Mouse (Mus musculus) hindbrain, embryonic 11.5 days (tissue): ENCODE measurements at regions not wholly inside any gene's neighbourhood (a gene's known extent, or its start where the extent isn't known, plus 50 kb on each side); places are given as distances from the start of the nearest gene placed in this dataset.

Experiments
- ATAC-seq: fragments of 200-750 bp; cut with Nextera tagmentation; 2 replicates; pipeline ENCODE4 v1.8.0; 2017; ENCODE audit warnings: mild to moderate bottlenecking, moderate TSS enrichment, moderate library complexity; ENCODE audit not compliant: low FRiP score
- DNase-seq: peaks from one replicate; pipeline ENCODE4 v3.0.0-alpha.2; 2015; ENCODE audit warnings: low spot score
- H3K27ac ChIP-seq: fragments of 300-500 bp; sonication (generic); 2 replicates; pipeline ENCODE4 v1.5.1; 2014; ENCODE audit warnings: mild to moderate bottlenecking, low read depth, low read length
- H3K27me3 ChIP-seq: fragments of 300-500 bp; sonication (generic); 2 replicates; pipeline ENCODE4 v1.6.1; 2014; ENCODE audit warnings: mild to moderate bottlenecking, low read length, moderate library complexity, mixed read lengths; ENCODE audit not compliant: control insufficient read depth, insufficient read depth
- H3K36me3 ChIP-seq: fragments of 300-500 bp; sonication (generic); 2 replicates; pipeline ENCODE4 v1.6.1; 2014; ENCODE audit warnings: mild to moderate bottlenecking, low read length, moderate library complexity, mixed read lengths; ENCODE audit not compliant: control insufficient read depth, insufficient read depth
- H3K4me1 ChIP-seq: fragments of 300-500 bp; sonication (generic); replicated peaks from 2 replicates; pipeline ENCODE4 v1.6.1; 2014; ENCODE audit warnings: low read length, mixed read lengths; ENCODE audit not compliant: control insufficient read depth, insufficient read depth
- H3K4me2 ChIP-seq: fragments of 300-500 bp; sonication (generic); replicated peaks from 2 replicates; pipeline ENCODE4 v1.6.1; 2014; ENCODE audit warnings: mild to moderate bottlenecking, low read depth, low read length
- H3K4me3 ChIP-seq: fragments of 300-500 bp; sonication (generic); 2 replicates; pipeline ENCODE4 v1.5.1; 2014; ENCODE audit warnings: low read depth, low read length
- H3K9ac ChIP-seq: fragments of 300-500 bp; sonication (generic); 2 replicates; pipeline ENCODE4 v1.6.1; 2014; ENCODE audit warnings: low read depth, low read length
- H3K9me3 ChIP-seq: fragments of 300-500 bp; sonication (generic); 2 replicates; pipeline ENCODE4 v1.6.1; 2016; ENCODE audit warnings: low read length; ENCODE audit not compliant: control insufficient read depth
- WGBS: fragments of 180-500 bp; shearing (Covaris S2); extraction: QIAGEN DNeasy Blood & Tissue Kit; methylation state at CpG from one replicate; pipeline ENCODE4 v1.1.7; 2014; 5-methylcytosine and 5-hydroxymethylcytosine counted together

DNA sequence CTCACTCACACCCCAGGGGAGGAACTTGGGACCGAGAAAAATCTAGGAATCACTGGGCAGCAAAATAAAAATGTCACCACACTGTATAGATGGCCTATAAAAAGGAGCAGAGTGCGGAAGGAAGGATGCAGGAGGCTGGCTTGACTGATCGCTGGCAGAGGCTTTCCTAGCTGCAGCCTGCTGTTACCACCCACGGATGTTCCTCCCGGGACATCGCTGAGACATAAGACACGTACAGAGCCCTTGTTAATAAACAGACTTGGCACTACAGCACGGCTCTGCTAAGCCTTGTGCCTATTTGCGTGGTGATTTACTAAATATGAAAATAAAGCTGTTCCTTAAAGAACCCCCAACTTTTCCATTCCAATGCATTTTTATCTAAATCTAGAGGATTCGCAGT, 110.8 kb downstream of the Erv3 start:
- Histone ChIP-seq H3K4me2 (no peak overlapping the region), H3K27ac (no peak overlapping the region), H3K9ac (no peak overlapping the region), H3K27me3 (no peaks in the 10 kb centered on the region), H3K4me3 (no peak overlapping the region), H3K4me1 (no peaks in the 10 kb centered on the region), H3K36me3 (no peaks in the 10 kb centered on the region), H3K9me3 (no peaks in the 10 kb centered on the region)
- no peak for ATAC-seq
- 41% methylated on average over 10 of the region's 10 CpGs for WGBS
- no peak for DNase-seq

DNA sequence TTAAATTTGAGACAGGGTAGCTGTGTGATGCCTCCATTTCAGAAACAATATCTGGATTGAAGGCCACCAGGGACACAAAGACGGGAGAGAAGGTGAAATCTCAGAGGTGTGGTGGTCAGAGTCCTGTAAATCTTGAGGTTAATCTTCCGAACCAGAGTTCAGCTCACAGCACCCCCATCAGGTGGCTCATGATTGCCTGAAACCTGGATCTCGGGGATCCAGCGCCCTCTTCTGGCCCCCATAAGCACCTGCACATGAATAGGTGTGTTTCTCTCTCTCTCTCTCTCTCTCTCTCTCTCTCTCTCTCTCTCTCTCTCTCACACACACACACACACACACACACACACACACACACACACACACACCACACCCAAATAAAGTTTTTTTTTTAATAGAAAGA, 111.8 kb downstream of the Erv3 start:
- DNase-seq (no peak), ATAC-seq (no peak)
- Histone ChIP-seq H3K27me3 (no peaks in the 10 kb centered on the region), H3K9me3 (no peaks in the 10 kb centered on the region), H3K4me3 (no peak overlapping the region), H3K4me1 (no peaks in the 10 kb centered on the region), H3K36me3 (no peaks in the 10 kb centered on the region), H3K9ac (no peak overlapping the region), H3K27ac (no peak overlapping the region), H3K4me2 (no peak overlapping the region)
- 79% methylated on average over 4 of the region's 4 CpGs for WGBS

DNA sequence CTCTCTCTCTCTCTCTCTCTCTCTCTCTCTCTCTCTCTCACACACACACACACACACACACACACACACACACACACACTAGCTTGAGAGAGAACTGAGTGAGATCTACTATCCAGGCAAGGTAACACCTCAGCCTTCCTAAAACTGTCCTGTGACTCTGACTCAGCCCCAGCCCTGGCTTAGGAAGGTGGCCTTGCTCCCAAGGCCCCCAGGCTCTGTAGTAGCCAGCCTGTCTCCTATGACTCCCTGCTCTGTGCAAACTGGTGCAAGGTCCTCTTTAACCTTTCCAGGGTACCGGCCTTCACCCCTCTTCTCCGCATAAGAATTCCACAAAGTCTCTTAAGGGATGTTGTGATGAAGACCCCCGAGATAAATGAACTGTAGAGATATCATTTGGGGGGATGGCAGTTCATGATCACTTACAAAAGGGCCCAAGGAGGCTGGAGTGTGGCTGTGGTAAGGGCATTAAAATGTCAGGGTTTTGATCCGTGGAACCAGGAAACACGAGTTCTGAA, 114.1 kb downstream of the Erv3 start:
- Histone ChIP-seq H3K4me1 (no peaks in the 10 kb centered on the region), H3K9ac (no peak overlapping the region), H3K9me3 (no peaks in the 10 kb centered on the region), H3K27me3 (no peaks in the 10 kb centered on the region), H3K4me2 (no peak overlapping the region), H3K4me3 (no peak overlapping the region), H3K36me3 (no peaks in the 10 kb centered on the region), H3K27ac (no peak overlapping the region)
- ATAC-seq (no peak), DNase-seq (no peak)
- WGBS: 86% methylated on average over 5 of the region's 5 CpGs

DNA sequence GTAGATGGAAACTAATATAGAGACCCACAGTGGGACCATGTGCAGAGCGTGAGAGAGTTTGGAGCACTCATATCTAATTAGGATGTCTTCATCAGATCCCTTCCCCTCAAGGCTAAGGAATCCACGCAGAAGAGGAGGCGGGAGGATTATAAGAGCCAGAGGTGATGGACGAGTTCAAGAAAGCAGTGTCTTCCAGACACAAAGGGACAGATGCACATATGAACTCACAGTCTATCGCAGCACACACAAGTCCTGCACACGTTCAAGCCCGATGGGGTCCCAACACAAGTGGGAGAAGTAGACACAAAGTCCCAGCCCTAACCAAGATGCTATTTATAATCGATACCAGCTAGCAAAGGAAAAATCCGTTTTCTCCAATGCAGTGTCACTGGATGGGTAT, 114.6 kb downstream of the Erv3 start:
- Histone ChIP-seq H3K27me3 (no peaks in the 10 kb centered on the region), H3K4me3 (no peak overlapping the region), H3K9me3 (no peaks in the 10 kb centered on the region), H3K4me1 (no peaks in the 10 kb centered on the region), H3K27ac (no peak overlapping the region), H3K9ac (no peak overlapping the region), H3K36me3 (no peaks in the 10 kb centered on the region), H3K4me2 (no peak overlapping the region)
- no peak for ATAC-seq
- DNase-seq: no peak
- WGBS: 84% methylated on average over 9 of the region's 9 CpGs

DNA sequence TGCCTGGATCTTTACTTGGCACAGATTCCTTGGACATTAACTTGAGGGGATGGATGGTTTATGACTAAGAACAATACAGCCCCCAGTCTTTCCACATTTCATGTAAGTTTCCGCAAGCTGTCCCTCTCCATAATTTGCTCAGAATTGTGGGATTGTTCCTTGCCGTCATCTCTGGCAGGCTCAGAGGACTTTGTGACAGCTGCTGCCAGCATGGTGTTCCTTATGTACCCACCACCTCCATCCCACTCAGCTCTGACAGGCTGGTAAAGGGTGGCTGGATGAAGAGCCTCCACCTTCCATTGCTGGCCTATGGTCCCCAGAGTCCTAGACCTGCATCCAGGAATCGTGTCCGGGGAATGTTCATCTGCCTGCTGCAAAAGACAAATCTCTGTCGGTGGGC, 119.1 kb downstream of the Erv3 start:
- WGBS: 82% methylated on average over 5 of the region's 5 CpGs
- DNase-seq: no peak
- ATAC-seq: no peak

DNA sequence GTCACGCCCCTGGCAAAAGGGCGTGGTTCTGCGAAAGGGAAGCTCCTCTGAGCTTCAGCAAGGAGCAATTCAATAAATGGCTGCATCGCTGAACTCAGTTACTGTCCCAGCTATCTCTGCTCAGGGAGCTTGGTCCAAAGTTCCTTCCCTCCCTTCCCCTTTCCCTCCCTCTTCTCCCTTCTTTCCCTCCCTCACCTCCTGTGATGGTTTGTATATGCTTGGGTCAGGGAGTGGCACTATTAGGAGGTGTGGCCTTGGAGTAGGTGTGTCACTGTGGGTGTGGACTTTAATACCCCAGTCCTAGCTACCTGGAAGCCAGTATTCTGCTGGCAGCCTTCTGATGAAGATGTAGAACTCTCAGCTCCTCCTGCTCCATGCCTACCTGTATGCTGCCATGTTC, 120.5 kb downstream of the Erv3 start:
- ATAC-seq: no peak
- WGBS: 76% methylated on average over 4 of the region's 4 CpGs

More for the DNA sequence above, 119.1 kb downstream of the Erv3 start:
- no peaks in the 10 kb centered on the region for H3K36me3 ChIP-seq
- no peak overlapping the region for H3K4me3 ChIP-seq
- H3K9me3 ChIP-seq: no peaks in the 10 kb centered on the region
- no peaks in the 10 kb centered on the region for H3K4me1 ChIP-seq
- H3K4me2 ChIP-seq: no peak overlapping the region
- no peak overlapping the region for H3K27ac ChIP-seq
- H3K27me3 ChIP-seq: no peaks in the 10 kb centered on the region
- H3K9ac ChIP-seq: no peak overlapping the region

DNA sequence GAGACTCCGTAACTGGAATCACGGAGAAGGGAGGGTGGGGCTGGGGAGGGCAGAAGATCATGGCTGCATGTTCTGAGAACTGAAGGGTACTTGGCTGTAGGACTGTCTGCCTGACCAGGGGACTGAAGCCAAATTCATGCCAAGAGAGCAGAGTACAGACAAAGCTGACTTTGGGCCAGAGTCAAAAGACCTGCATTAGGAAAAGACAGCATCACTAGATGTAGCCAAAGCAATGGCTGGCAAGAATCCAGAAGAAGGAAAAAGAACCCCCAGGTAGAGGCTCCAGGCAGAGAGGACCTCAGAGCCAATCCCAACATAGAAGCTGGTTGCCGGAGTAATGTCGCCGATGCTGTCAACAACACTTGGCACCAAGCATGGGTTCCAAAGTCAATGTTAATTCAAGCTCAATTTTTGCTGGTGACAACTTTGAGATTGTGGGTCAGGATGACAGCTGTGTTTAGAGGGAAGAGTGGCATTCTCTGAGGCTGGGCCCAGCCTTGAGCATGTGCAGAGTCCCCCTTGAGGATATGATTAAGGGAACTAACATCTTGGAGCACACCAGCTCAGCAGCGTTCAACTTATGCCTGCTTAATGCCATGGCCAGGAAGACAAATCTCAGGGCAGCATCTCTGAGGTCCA, 124.7 kb downstream of the Erv3 start:
- Histone ChIP-seq H3K27ac (no peak overlapping the region), H3K9ac (no peak overlapping the region), H3K9me3 (no peaks in the 10 kb centered on the region), H3K27me3 (no peaks in the 10 kb centered on the region), H3K4me3 (no peak overlapping the region), H3K4me2 (no peak overlapping the region), H3K4me1 (no peaks in the 10 kb centered on the region), H3K36me3 (no peaks in the 10 kb centered on the region)
- ATAC-seq: no peak
- DNase-seq: no peak
- 90% methylated on average over 6 of the region's 6 CpGs for WGBS

More for the DNA sequence above, 120.5 kb downstream of the Erv3 start:
- no peak overlapping the region for H3K4me3 ChIP-seq
- H3K27me3 ChIP-seq: no peaks in the 10 kb centered on the region
- no peak overlapping the region for H3K27ac ChIP-seq
- no peak overlapping the region for H3K9ac ChIP-seq
- H3K9me3 ChIP-seq: no peaks in the 10 kb centered on the region
- H3K4me1 ChIP-seq: no peaks in the 10 kb centered on the region
- no peak overlapping the region for H3K4me2 ChIP-seq
- DNase-seq: no peak
- no peaks in the 10 kb centered on the region for H3K36me3 ChIP-seq

DNA sequence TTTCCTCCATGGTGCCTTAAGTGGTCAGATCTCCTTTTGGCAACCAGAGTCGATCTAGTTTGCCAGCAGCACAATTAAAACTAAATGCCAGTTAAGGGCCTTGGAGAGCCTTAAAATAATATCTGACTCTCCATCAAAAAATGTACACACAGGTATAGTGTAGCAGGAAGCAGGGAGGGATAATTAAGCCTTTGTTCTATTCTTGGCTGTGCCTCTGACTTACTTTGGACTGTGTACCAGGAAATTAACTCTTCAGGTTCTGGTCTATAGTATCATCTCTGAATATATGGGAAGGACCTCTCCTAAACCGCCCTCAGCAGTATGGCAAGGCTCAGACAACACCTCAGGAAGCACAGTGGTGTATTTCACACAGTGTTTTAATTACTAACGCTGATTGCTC, 133.0 kb downstream of the Erv3 start:
- no peak for DNase-seq
- peaks cover 2% of the 10 kb centered on the region; the same call in 1 of the 2 replicates for H3K9me3 ChIP-seq
- H3K27ac ChIP-seq: no peak overlapping the region
- no peak overlapping the region for H3K4me3 ChIP-seq
- H3K9ac ChIP-seq: no peak overlapping the region
- H3K4me2 ChIP-seq: no peak overlapping the region
- ATAC-seq: no peak
- no peaks in the 10 kb centered on the region for H3K36me3 ChIP-seq
- no peaks in the 10 kb centered on the region for H3K27me3 ChIP-seq
- H3K4me1 ChIP-seq: no peaks in the 10 kb centered on the region
- 79% methylated on average over 3 of the region's 3 CpGs for WGBS
